Mouse (Mus musculus): Measurements from ENCODE around the gene Pet117.
"Not testable (repeated sequence)": the region's sequence is repeated elsewhere in the genome, so short reads cannot be mapped to it uniquely, and the experiment has no call there.

Gene Pet117

GRCm38 (mm10) chr2:144368400-144369019 lies at the start of gene Pet117, which contains the start of gene Kat14:
Gene Pet117 (plus strand): TSS chr2:144368996.
Gene Kat14 (plus strand): TSS chr2:144368983.
- DNase-seq (ENCODE audit: low spot score) = peak; percentile 93

- DNase-seq (ENCODE audit: low spot score) = no peak
Measured at GRCm38 (mm10) chr2:144324218-144324617, 44.6 kb upstream of the Pet117 start.

GRCm38 (mm10) chr2:144329451-144329850 lies 39.3 kb upstream of the Pet117 start:
- no peak for DNase-seq (ENCODE audit: low spot score)

- no peak for DNase-seq (ENCODE audit: low spot score)
Measured at GRCm38 (mm10) chr2:144329937-144330336, 38.9 kb upstream of the Pet117 start.

- DNase-seq (ENCODE audit: low spot score) = no peak
Measured at GRCm38 (mm10) chr2:144330352-144330959, 38.3 kb upstream of the Pet117 start.

GRCm38 (mm10) chr2:144330960-144331371 lies 37.8 kb upstream of the Pet117 start:
- no peak for DNase-seq (ENCODE audit: low spot score)

- DNase-seq (ENCODE audit: low spot score) = no peak
Measured at GRCm38 (mm10) chr2:144331401-144332302, 37.1 kb upstream of the Pet117 start, which contains the start of gene Ovol2. Gene Ovol2 (minus strand): TSS chr2:144332146.

- no peak for DNase-seq (ENCODE audit: low spot score)
Measured at GRCm38 (mm10) chr2:144332486-144332885, 36.3 kb upstream of the Pet117 start.

- DNase-seq (ENCODE audit: low spot score) = no peak
Measured at GRCm38 (mm10) chr2:144333138-144333842, 35.5 kb upstream of the Pet117 start.

- no peak for DNase-seq (ENCODE audit: low spot score)
Measured at GRCm38 (mm10) chr2:144337230-144337629, 31.6 kb upstream of the Pet117 start.

- no peak for DNase-seq (ENCODE audit: low spot score)
Measured at GRCm38 (mm10) chr2:144337701-144338100, 31.1 kb upstream of the Pet117 start.

- not testable (repeated sequence) for DNase-seq (ENCODE audit: low spot score)
Measured at GRCm38 (mm10) chr2:144338149-144338548, 30.6 kb upstream of the Pet117 start.

- DNase-seq (ENCODE audit: low spot score) = no peak
Measured at GRCm38 (mm10) chr2:144343158-144343557, 25.6 kb upstream of the Pet117 start.

- no peak for DNase-seq (ENCODE audit: low spot score)
Measured at GRCm38 (mm10) chr2:144348525-144348924, 20.3 kb upstream of the Pet117 start.

GRCm38 (mm10) chr2:144352843-144353242 lies 16.0 kb upstream of the Pet117 start:
- DNase-seq (ENCODE audit: low spot score) = no peak

- peak; percentile 77 for DNase-seq (ENCODE audit: low spot score)
Measured at GRCm38 (mm10) chr2:144369020-144369421, 225 bp downstream of the Pet117 start.

- no peak for DNase-seq (ENCODE audit: low spot score)
Measured at GRCm38 (mm10) chr2:144369511-144369910, 715 bp downstream of the Pet117 start.

GRCm38 (mm10) chr2:144371566-144371965 lies 2.8 kb downstream of the Pet117 start:
- DNase-seq (ENCODE audit: low spot score) = no peak

- peak; percentile 46 for DNase-seq (ENCODE audit: low spot score)
Measured at GRCm38 (mm10) chr2:144373063-144373462, 4.3 kb downstream of the Pet117 start.

GRCm38 (mm10) chr2:144375063-144375703 lies 6.4 kb downstream of the Pet117 start:
- DNase-seq (ENCODE audit: low spot score) = no peak

GRCm38 (mm10) chr2:144381293-144381692 lies 12.5 kb downstream of the Pet117 start:
- DNase-seq (ENCODE audit: low spot score) = no peak

Data from layer of hippocampus, adult 11-12 months (tissue).